Mouse (Mus musculus) hindbrain, embryonic 13.5 days (tissue): ENCODE measurements around the gene Gins2. TPM values are rescaled to one million over a fixed set of nuclear protein-coding genes. Genes with fewer than 3 reads are reported as not detected.

Experiments used
- ATAC-seq: fragments of 200-750 bp; cut with Nextera tagmentation; 2 replicates; pipeline ENCODE4 v1.8.0; 2017; ENCODE audit warnings: moderate TSS enrichment; ENCODE audit not compliant: low FRiP score
- H3K27ac ChIP-seq: fragments of 300-500 bp; sonication (generic); 2 replicates; pipeline ENCODE4 v1.5.1; 2015; ENCODE audit warnings: inconsistent platforms, mild to moderate bottlenecking, moderate library complexity
- H3K27me3 ChIP-seq: fragments of 300-500 bp; sonication (generic); 2 replicates; pipeline ENCODE4 v1.6.1; 2015; ENCODE audit warnings: mild to moderate bottlenecking, inconsistent platforms
- H3K36me3 ChIP-seq: fragments of 300-500 bp; sonication (generic); 2 replicates; pipeline ENCODE4 v1.6.1; 2015; ENCODE audit warnings: mild to moderate bottlenecking, inconsistent platforms
- H3K4me1 ChIP-seq: fragments of 300-500 bp; sonication (generic); replicated peaks from 2 replicates; pipeline ENCODE4 v1.6.1; 2015; ENCODE audit warnings: inconsistent platforms
- H3K4me2 ChIP-seq: fragments of 300-500 bp; sonication (generic); 2 replicates; pipeline ENCODE4 v1.6.1; 2015; ENCODE audit warnings: inconsistent platforms, mild to moderate bottlenecking, moderate library complexity
- H3K4me3 ChIP-seq: fragments of 300-500 bp; sonication (generic); 2 replicates; pipeline ENCODE4 v1.5.1; 2015; ENCODE audit warnings: mild to moderate bottlenecking, inconsistent platforms
- H3K9ac ChIP-seq: fragments of 300-500 bp; sonication (generic); 2 replicates; pipeline ENCODE4 v1.6.1; 2015; ENCODE audit warnings: mild to moderate bottlenecking, inconsistent platforms
- H3K9me3 ChIP-seq: fragments of 300-500 bp; sonication (generic); 2 replicates; pipeline ENCODE4 v1.6.1; 2016; ENCODE audit warnings: inconsistent platforms
- WGBS: fragments of 180-500 bp; shearing (Covaris S2); methylation state at CpG from one replicate; pipeline ENCODE4 v1.1.7; 2015; 5-methylcytosine and 5-hydroxymethylcytosine counted together
- polyA plus RNA-seq: library from polyadenylated mRNA; unstranded; fragments of >200 nt; fragmentation: Nextera tagmentation; extraction: Ambion mirVana; gene quantifications from 2 replicates; pipeline ENCODE4 v1.2.1, GENCODE M21; 2015

The Gins2 gene
- polyA plus RNA-seq, 1 experiment from 2014 or later, result 23.1 TPM

GRCm38 (mm10) chr8:120560535-120560934 lies 28.6 kb downstream of the Gins2 start:
- ATAC-seq, result no peak
- no peaks in the 10 kb centered on the region; the same call in 1 of the 2 replicates for H3K36me3 ChIP-seq
- WGBS, result 86% methylated on average over 5 of the region's 5 CpGs
- no peaks in the 10 kb centered on the region for H3K9me3 ChIP-seq
- H3K4me3 ChIP-seq, result no peak overlapping the region
- no peak overlapping the region for H3K4me2 ChIP-seq
- H3K27me3 ChIP-seq, result no peaks in the 10 kb centered on the region
- H3K4me1 ChIP-seq, result peaks cover 100% of the 10 kb centered on the region
- peak overlapping the region; percentile 86; the same call in 1 of the 2 replicates for H3K27ac ChIP-seq
- peak overlapping the region; percentile 53; the same call in 1 of the 2 replicates for H3K9ac ChIP-seq

GRCm38 (mm10) chr8:120559654-120560053 lies 29.4 kb downstream of the Gins2 start:
- peaks cover 100% of the 10 kb centered on the region for H3K4me1 ChIP-seq
- H3K4me2 ChIP-seq, result peak overlapping the region; percentile 27
- WGBS, result 7% methylated on average over 11 of the region's 11 CpGs
- ATAC-seq, result no peak
- H3K27me3 ChIP-seq, result no peaks in the 10 kb centered on the region
- no peak overlapping the region for H3K4me3 ChIP-seq
- no peaks in the 10 kb centered on the region for H3K9me3 ChIP-seq
- H3K9ac ChIP-seq, result peak overlapping the region; percentile 53; the same call in 1 of the 2 replicates
- H3K27ac ChIP-seq, result peak overlapping the region; percentile 86
- no peaks in the 10 kb centered on the region; the same call in 1 of the 2 replicates for H3K36me3 ChIP-seq

GRCm38 (mm10) chr8:120558162-120558561 lies 30.9 kb downstream of the Gins2 start:
- Histone ChIP-seq H3K9ac (peak overlapping the region; percentile 29; the same call in 1 of the 2 replicates), H3K27ac (0 out of 2 replicates have a peak overlapping the region, but pooled peaks have one; percentile 83), H3K4me3 (no peak overlapping the region), H3K27me3 (no peaks in the 10 kb centered on the region), H3K4me2 (no peak overlapping the region), H3K9me3 (no peaks in the 10 kb centered on the region), H3K36me3 (peaks cover 10% of the 10 kb centered on the region; the same call in 1 of the 2 replicates), H3K4me1 (peaks cover 100% of the 10 kb centered on the region)
- no peak for ATAC-seq
- 50% methylated on average over 2 of the region's 4 CpGs for WGBS

GRCm38 (mm10) chr8:120557170-120557965 lies 31.7 kb downstream of the Gins2 start:
- Histone ChIP-seq H3K4me1 (peaks cover 100% of the 10 kb centered on the region), H3K4me2 (0 out of 2 replicates have a peak overlapping the region, but pooled peaks have one; percentile 10)
- 50% methylated on average over 15 of the region's 15 CpGs for WGBS

GRCm38 (mm10) chr8:120556198-120556892 lies 32.8 kb downstream of the Gins2 start:
- 35% methylated on average over 20 of the region's 20 CpGs for WGBS
- no peak for ATAC-seq
- peaks cover 10% of the 10 kb centered on the region; the same call in 1 of the 2 replicates for H3K36me3 ChIP-seq
- no peak overlapping the region for H3K4me3 ChIP-seq
- peak overlapping the region; percentile 83 for H3K27ac ChIP-seq
- peak overlapping the region; percentile 19; the same call in 1 of the 2 replicates for H3K4me2 ChIP-seq
- no peaks in the 10 kb centered on the region for H3K27me3 ChIP-seq
- no peaks in the 10 kb centered on the region for H3K9me3 ChIP-seq
- H3K4me1 ChIP-seq, result peaks cover 100% of the 10 kb centered on the region
- H3K9ac ChIP-seq, result peak overlapping the region; percentile 39

More at GRCm38 (mm10) chr8:120557170-120557965, 31.7 kb downstream of the Gins2 start:
- H3K36me3 ChIP-seq, result peaks cover 10% of the 10 kb centered on the region; the same call in 1 of the 2 replicates
- no peaks in the 10 kb centered on the region for H3K27me3 ChIP-seq
- peak overlapping the region; percentile 83 for H3K27ac ChIP-seq
- no peak overlapping the region for H3K4me3 ChIP-seq
- ATAC-seq, result no peak
- H3K9ac ChIP-seq, result peak overlapping the region; percentile 40; the same call in 1 of the 2 replicates
- no peaks in the 10 kb centered on the region for H3K9me3 ChIP-seq

GRCm38 (mm10) chr8:120554466-120555039 lies 34.6 kb downstream of the Gins2 start:
- H3K4me3 ChIP-seq, result no peak overlapping the region
- H3K27ac ChIP-seq, result no peak overlapping the region
- no peaks in the 10 kb centered on the region for H3K27me3 ChIP-seq
- H3K36me3 ChIP-seq, result peaks cover 10% of the 10 kb centered on the region; the same call in 1 of the 2 replicates
- H3K4me2 ChIP-seq, result no peak overlapping the region
- peaks cover 100% of the 10 kb centered on the region for H3K4me1 ChIP-seq
- ATAC-seq, result no peak
- no peaks in the 10 kb centered on the region for H3K9me3 ChIP-seq
- H3K9ac ChIP-seq, result no peak overlapping the region
- WGBS, result 89% methylated on average over 18 of the region's 18 CpGs

- ATAC-seq, result no peak
- Histone ChIP-seq H3K4me2 (no peak overlapping the region), H3K4me3 (no peak overlapping the region), H3K9ac (no peak overlapping the region), H3K27ac (peak overlapping the region; percentile 8; the same call in 1 of the 2 replicates), H3K36me3 (peaks cover 10% of the 10 kb centered on the region; the same call in 1 of the 2 replicates), H3K27me3 (no peaks in the 10 kb centered on the region), H3K4me1 (peaks cover 100% of the 10 kb centered on the region), H3K9me3 (no peaks in the 10 kb centered on the region)
- WGBS, result 84% methylated on average over 22 of the region's 24 CpGs
These were observed 35.5 kb downstream of the Gins2 start for GRCm38 (mm10) chr8:120553441-120554123.

- no peak overlapping the region; the same call in none of the 2 replicates for H3K27ac ChIP-seq
- peaks cover 100% of the 10 kb centered on the region for H3K4me1 ChIP-seq
- H3K4me3 ChIP-seq, result no peak overlapping the region
- H3K27me3 ChIP-seq, result no peaks in the 10 kb centered on the region
- no peak overlapping the region for H3K4me2 ChIP-seq
- peaks cover 10% of the 10 kb centered on the region; the same call in 1 of the 2 replicates for H3K36me3 ChIP-seq
- WGBS, result 88% methylated on average over 11 of the region's 11 CpGs
- no peaks in the 10 kb centered on the region for H3K9me3 ChIP-seq
- H3K9ac ChIP-seq, result no peak overlapping the region
- no peak for ATAC-seq
These were observed 36.6 kb downstream of the Gins2 start for GRCm38 (mm10) chr8:120552509-120552908.

GRCm38 (mm10) chr8:120551677-120551980 lies 37.5 kb downstream of the Gins2 start:
- Histone ChIP-seq H3K9me3 (no peaks in the 10 kb centered on the region), H3K4me2 (no peak overlapping the region), H3K4me1 (peaks cover 100% of the 10 kb centered on the region), H3K4me3 (no peak overlapping the region), H3K9ac (no peak overlapping the region; the same call in 1 of the 2 replicates), H3K27me3 (no peaks in the 10 kb centered on the region), H3K27ac (peak overlapping the region; percentile 95), H3K36me3 (peaks cover 10% of the 10 kb centered on the region; the same call in 1 of the 2 replicates)
- WGBS, result 89% methylated on average over 3 of the region's 3 CpGs
- ATAC-seq, result no peak

- Histone ChIP-seq H3K27me3 (no peaks in the 10 kb centered on the region), H3K4me2 (peak overlapping the region; percentile 58), H3K4me3 (no peak overlapping the region), H3K9ac (peak overlapping the region; percentile 68), H3K4me1 (peaks cover 100% of the 10 kb centered on the region), H3K9me3 (no peaks in the 10 kb centered on the region), H3K36me3 (peaks cover 10% of the 10 kb centered on the region; the same call in 1 of the 2 replicates), H3K27ac (peak overlapping the region; percentile 95)
- WGBS, result 64% methylated on average over 11 of the region's 11 CpGs
- ATAC-seq, result no peak
These were observed 38.0 kb downstream of the Gins2 start for GRCm38 (mm10) chr8:120550937-120551676.

GRCm38 (mm10) chr8:120550430-120550829 lies 38.7 kb downstream of the Gins2 start:
- Histone ChIP-seq H3K9ac (peak overlapping the region; percentile 68), H3K27ac (peak overlapping the region; percentile 95), H3K27me3 (no peaks in the 10 kb centered on the region), H3K4me2 (peak overlapping the region; percentile 58), H3K4me1 (peaks cover 100% of the 10 kb centered on the region), H3K36me3 (peaks cover 10% of the 10 kb centered on the region; the same call in 1 of the 2 replicates), H3K4me3 (no peak overlapping the region), H3K9me3 (no peaks in the 10 kb centered on the region)
- no peak for ATAC-seq
- WGBS, result 15% methylated on average over 12 of the region's 12 CpGs
